7 mouse cellular contexts compared by ENCODE assay signal in genomic region chr2:119898141-119898594, GRCm38 (mm10). TPM values are rescaled to one million over a fixed set of nuclear protein-coding genes. Genes with fewer than 3 reads are reported as not detected.
A peak's percentile ranks its signal among the peaks of the same experiment; 100 is the strongest.
DNase-seq lines count a peak whose midpoint lies in the region; ATAC-seq lines count a peak whose summit lies in the region.

No protein-coding gene starts in this region.

- H3K9me3 ChIP-seq in embryonic facial prominence, embryonic 10.5 days = no peaks in the 10 kb centered on the region
- H3K9me3 ChIP-seq in intestine, embryonic 16.5 days (ENCODE audit: control insufficient read depth, low read length) = no peaks in the 10 kb centered on the region
- no peaks in the 10 kb centered on the region for H3K9me3 ChIP-seq in limb, embryonic 11.5 days (ENCODE audit: control insufficient read depth, low read length)
- H3K9me3 ChIP-seq in midbrain, embryonic 13.5 days = no peaks in the 10 kb centered on the region

- peak overlapping the region; percentile 72 for H3K4me2 ChIP-seq in intestine, embryonic 16.5 days (ENCODE audit: low read depth, low read length)
- H3K4me2 ChIP-seq in limb, embryonic 11.5 days (ENCODE audit: low read depth, severe bottlenecking) = peak overlapping the region; percentile 91
- peak overlapping the region; percentile 68 for H3K4me2 ChIP-seq in midbrain, embryonic 13.5 days (replicated peaks)

- peak overlapping the region; percentile 71 for H3K9ac ChIP-seq in intestine, embryonic 16.5 days (ENCODE audit: low read depth, low read length)
- peak overlapping the region; percentile 61 for H3K9ac ChIP-seq in limb, embryonic 11.5 days (ENCODE audit: low read length)
- H3K9ac ChIP-seq in midbrain, embryonic 13.5 days (replicated peaks) = peak overlapping the region; percentile 62

- peak overlapping the region; percentile 82 for H3K27ac ChIP-seq in embryonic facial prominence, embryonic 10.5 days (replicated peaks)
- H3K27ac ChIP-seq in intestine, embryonic 16.5 days (ENCODE audit: low read length) = peak overlapping the region; percentile 95
- no peak overlapping the region for H3K27ac ChIP-seq in limb, embryonic 11.5 days (replicated peaks; ENCODE audit: low read depth, low read length)
- no peak overlapping the region for H3K27ac ChIP-seq in midbrain, embryonic 13.5 days

- H3K36me3 ChIP-seq in embryonic facial prominence, embryonic 10.5 days (replicated peaks) = peaks cover 18% of the 10 kb centered on the region
- H3K36me3 ChIP-seq in intestine, embryonic 16.5 days (ENCODE audit: control insufficient read depth, insufficient read depth, low read length) = peaks cover 2% of the 10 kb centered on the region; the same call in 1 of the 2 replicates
- no peaks in the 10 kb centered on the region; the same call in 1 of the 2 replicates for H3K36me3 ChIP-seq in limb, embryonic 11.5 days (ENCODE audit: control insufficient read depth, insufficient read depth, low read length)
- H3K36me3 ChIP-seq in midbrain, embryonic 13.5 days = peaks cover 7% of the 10 kb centered on the region

- H3K27me3 ChIP-seq in embryonic facial prominence, embryonic 10.5 days (replicated peaks; ENCODE audit: low read depth, poor library complexity, severe bottlenecking) = no peaks in the 10 kb centered on the region
- no peaks in the 10 kb centered on the region for H3K27me3 ChIP-seq in intestine, embryonic 16.5 days (replicated peaks; ENCODE audit: control insufficient read depth, insufficient read depth, low read length)
- H3K27me3 ChIP-seq in limb, embryonic 11.5 days (ENCODE audit: control insufficient read depth, insufficient read depth, low read length) = no peaks in the 10 kb centered on the region
- no peaks in the 10 kb centered on the region for H3K27me3 ChIP-seq in midbrain, embryonic 13.5 days

- peak; percentile 79 for ATAC-seq in intestine, embryonic 16.5 days
- no peak for ATAC-seq in limb, embryonic 11.5 days (ENCODE audit: insufficient number of reproducible peaks, low FRiP score, low TSS enrichment, low read depth)
- ATAC-seq in midbrain, embryonic 13.5 days = no peak

- peak overlapping the region; percentile 59 for H3K4me3 ChIP-seq in embryonic facial prominence, embryonic 10.5 days
- peak overlapping the region; percentile 61 for H3K4me3 ChIP-seq in intestine, embryonic 16.5 days (ENCODE audit: low read length)
- H3K4me3 ChIP-seq in limb, embryonic 11.5 days (ENCODE audit: low read depth, low read length) = peak overlapping the region; percentile 39
- H3K4me3 ChIP-seq in midbrain, embryonic 13.5 days (replicated peaks) = peak overlapping the region; percentile 47

- DNase-seq in adrenal gland, adult 8-10 months = peak; percentile 72
- DNase-seq in embryonic facial prominence, embryonic 10.5 days (ENCODE audit: low spot score) = peak; percentile 68
- peak; percentile 34 for DNase-seq in gonadal fat pad, adult 2 months (ENCODE audit: low read depth)
- peak; percentile 58 for DNase-seq in limb, embryonic 11.5 days (ENCODE audit: low spot score)
- DNase-seq in spleen, adult 12 weeks (ENCODE audit: low spot score) = peak; percentile 32

- peaks cover 22% of the 10 kb centered on the region for H3K4me1 ChIP-seq in embryonic facial prominence, embryonic 10.5 days
- peaks cover 2% of the 10 kb centered on the region; the same call in 1 of the 2 replicates for H3K4me1 ChIP-seq in intestine, embryonic 16.5 days (ENCODE audit: control insufficient read depth, insufficient read depth, low read length)
- peaks cover 8% of the 10 kb centered on the region for H3K4me1 ChIP-seq in limb, embryonic 11.5 days (ENCODE audit: control insufficient read depth, insufficient read depth, low read length)
- H3K4me1 ChIP-seq in midbrain, embryonic 13.5 days (replicated peaks) = peaks cover 24% of the 10 kb centered on the region

- 9% methylated on average over 19 of the region's 19 CpGs for WGBS in embryonic facial prominence, embryonic 10.5 days
- WGBS in intestine, embryonic 16.5 days = 4% methylated on average over 19 of the region's 19 CpGs
- 9% methylated on average over 19 of the region's 19 CpGs for WGBS in limb, embryonic 11.5 days
- WGBS in midbrain, embryonic 13.5 days = 5% methylated on average over 19 of the region's 19 CpGs

RNA-seq across cellular contexts. Expression of gene Mga, which starts 1.1 kb away (rescaled TPM):
- total RNA-seq in adrenal gland, adult 8-10 months (2022) = 10 to 100 TPM; 34.3 to 65.1 (median 55.9) TPM
- polyA plus RNA-seq in embryonic facial prominence, embryonic 10.5 days (2016; fragmentation: Nextera tagmentation; extraction: Ambion mirVana) = 31.3 and 32.3 TPM in 2 replicates
- 25.3 and 33.5 TPM in 2 replicates for polyA plus RNA-seq in gonadal fat pad, adult 2 months (2012; rRNA removed)
- polyA plus RNA-seq in intestine, embryonic 16.5 days (2015; fragmentation: Nextera tagmentation; extraction: Ambion mirVana) = 14.7 and 14.9 TPM in 2 replicates
- 33.1 and 36.0 TPM in 2 replicates for polyA plus RNA-seq in limb, embryonic 11.5 days (2014; fragmentation: Nextera tagmentation; extraction: Ambion mirVana)
- 29.6 and 30.1 TPM in 2 replicates for polyA plus RNA-seq in midbrain, embryonic 13.5 days (2015; fragmentation: Nextera tagmentation; extraction: Ambion mirVana)

Comparison
In these comparisons a context has a peak if more than half of its experiments do, and no peak if none do; other contexts are left out.
1. H3K27ac ChIP-seq: peak in embryonic facial prominence, embryonic 10.5 days (single experiment) and intestine, embryonic 16.5 days (single experiment); none in limb, embryonic 11.5 days (single experiment) and midbrain, embryonic 13.5 days (single experiment).
2. Peak in every context shown above with its lines, with median percentiles within 50 percentile points of each other: DNase-seq, H3K4me3 ChIP-seq, H3K4me2 ChIP-seq and H3K9ac ChIP-seq.